Mouse (Mus musculus) erythroblast, embryonic 14.5 days (primary cell): ENCODE measurements around the gene Sdf2. TPM values are rescaled to one million over a fixed set of nuclear protein-coding genes. Genes with fewer than 3 reads are reported as not detected.

Experiments
- H3K27me3 ChIP-seq: 2 replicates; pipeline ENCODE4 v1.6.1; 2012; ENCODE audit warnings: inconsistent platforms; ENCODE audit not compliant: control insufficient read depth
- H3K36me3 ChIP-seq: 2 replicates; pipeline ENCODE4 v1.6.1; 2012; ENCODE audit warnings: mild to moderate bottlenecking, inconsistent platforms; ENCODE audit not compliant: control insufficient read depth
- H3K4me1 ChIP-seq: 2 replicates; pipeline ENCODE4 v1.6.1; 2012; ENCODE audit warnings: inconsistent platforms; ENCODE audit not compliant: control insufficient read depth
- H3K4me3 ChIP-seq: replicated peaks from 2 replicates; pipeline ENCODE3; 2012; ENCODE audit warnings: moderate library complexity, mild to moderate bottlenecking, inconsistent platforms
- H3K9me3 ChIP-seq: 2 replicates; pipeline ENCODE4 v1.6.1; 2012; ENCODE audit warnings: low read length, inconsistent platforms, mixed read lengths; ENCODE audit not compliant: control insufficient read depth
- GATA1 ChIP-seq: IDR thresholded peaks from 2 replicates; pipeline ENCODE4 v1.6.1; 2012; ENCODE audit warnings: low read length, inconsistent platforms, mixed read lengths
- TAL1 ChIP-seq: IDR thresholded peaks from 3 replicates; pipeline ENCODE4 v1.6.1; 2012; ENCODE audit warnings: low read length, inconsistent platforms, mixed read lengths
- polyA plus RNA-seq: library from polyadenylated mRNA; stranded (reverse); fragments of >175 nt; gene quantifications from 2 replicates; pipeline ENCODE4 v1.2.3, GENCODE M21; 2012

The Sdf2 gene
- polyA plus RNA-seq, 1 experiment = 0.32 TPM

DNA sequence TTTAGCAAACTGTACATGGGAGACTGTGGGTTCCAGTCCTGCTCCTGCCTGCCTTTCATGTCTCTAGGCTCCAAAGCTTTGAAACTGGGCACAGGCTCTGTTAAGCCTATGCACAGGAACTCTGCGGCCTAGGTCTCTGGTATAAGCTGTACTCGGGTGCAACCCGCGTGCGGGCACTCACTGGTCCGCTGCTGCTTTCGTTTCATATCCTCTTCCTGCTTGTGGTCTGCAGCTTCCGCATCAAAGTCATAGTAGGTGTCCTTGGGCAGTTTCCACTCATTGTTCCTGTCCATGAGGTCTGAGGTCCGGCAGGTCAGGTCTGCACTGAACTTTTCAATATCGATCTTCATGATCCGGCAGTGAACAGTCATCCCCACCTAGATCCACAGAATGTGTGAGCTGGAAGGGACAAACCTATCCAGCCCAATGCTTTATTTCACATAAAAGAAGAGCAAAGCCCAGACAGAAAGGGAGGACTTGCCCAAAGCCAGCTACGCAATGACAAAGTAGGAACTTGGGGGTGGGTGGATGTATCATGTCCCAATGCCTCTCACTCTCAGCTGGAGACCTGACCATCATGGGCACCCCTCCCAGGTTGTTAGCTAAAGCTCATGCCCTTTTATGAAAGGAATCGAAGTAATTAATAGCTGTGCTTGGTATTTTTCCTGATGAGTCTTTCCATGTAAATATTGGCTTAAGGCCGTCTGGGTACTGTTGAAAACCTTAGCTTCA is 32.3 kb upstream of the Sdf2 start:
- no peak overlapping the region for H3K4me3 ChIP-seq
- no peaks in the 10 kb centered on the region for H3K4me1 ChIP-seq
- H3K27me3 ChIP-seq = no peaks in the 10 kb centered on the region
- TF ChIP-seq TAL1 (no peak), GATA1 (no peak)
- H3K36me3 ChIP-seq = peaks cover 98% of the 10 kb centered on the region
- H3K9me3 ChIP-seq = no peaks in the 10 kb centered on the region

DNA sequence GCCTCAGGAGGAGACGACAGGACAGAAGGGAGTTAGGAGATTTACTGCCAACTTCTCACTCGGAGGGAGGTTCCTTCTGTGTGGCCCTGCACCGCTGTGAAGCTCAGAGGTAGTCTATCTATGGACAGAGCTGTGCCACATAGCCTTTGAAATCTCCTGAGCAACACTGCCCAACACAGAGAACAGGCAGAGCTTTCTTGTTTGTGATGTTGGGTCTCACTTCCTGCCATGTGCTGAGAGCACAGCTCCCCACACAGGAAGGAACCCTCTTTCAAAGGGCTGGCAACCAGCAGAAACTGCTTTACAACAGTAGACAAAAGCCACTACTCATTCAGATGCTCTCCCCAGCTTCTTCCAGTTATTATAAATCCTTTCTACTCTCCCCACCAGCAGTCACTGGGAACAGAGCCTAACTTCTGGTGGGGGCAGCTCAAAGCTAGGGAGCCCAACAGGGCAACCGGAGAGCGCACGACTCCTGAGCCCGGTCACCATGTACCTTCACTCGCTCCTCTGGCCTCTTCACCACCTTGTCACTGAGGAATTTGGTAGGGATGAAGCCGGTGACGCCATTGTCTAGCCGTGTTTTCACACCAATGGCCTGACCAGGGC is 29.7 kb upstream of the Sdf2 start:
- Histone ChIP-seq H3K4me3 (no peak overlapping the region), H3K4me1 (no peaks in the 10 kb centered on the region), H3K9me3 (no peaks in the 10 kb centered on the region), H3K36me3 (peaks cover 98% of the 10 kb centered on the region), H3K27me3 (no peaks in the 10 kb centered on the region)
- no peak for TF ChIP-seq TAL1
- TF ChIP-seq GATA1 = no peak

- Histone ChIP-seq H3K4me3 (no peak overlapping the region), H3K27me3 (no peaks in the 10 kb centered on the region), H3K36me3 (peaks cover 97% of the 10 kb centered on the region), H3K4me1 (no peaks in the 10 kb centered on the region), H3K9me3 (no peaks in the 10 kb centered on the region)
- TF ChIP-seq TAL1 (no peak), GATA1 (no peak)
Measured at GRCm38 (mm10) chr11:78223586-78223985, 22.0 kb upstream of the Sdf2 start.

DNA sequence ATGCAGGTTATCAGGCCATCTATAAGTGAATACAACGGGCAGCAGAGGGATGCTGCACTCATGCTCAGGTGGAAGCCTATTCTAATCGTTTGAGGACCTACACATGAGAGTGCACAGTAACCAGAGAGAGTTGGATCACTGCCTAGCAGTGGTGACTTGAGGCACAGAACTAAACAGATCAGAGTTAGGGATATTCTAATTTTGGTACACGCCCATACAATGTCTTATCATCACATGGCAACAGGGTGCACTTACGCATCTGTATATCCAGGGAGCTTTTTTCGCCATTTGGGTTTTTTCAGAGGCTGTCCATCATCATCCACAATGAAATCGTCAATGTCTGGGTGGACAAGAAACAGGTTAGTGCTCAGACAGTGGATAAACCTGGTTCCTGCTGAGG is 14.0 kb upstream of the Sdf2 start:
- TF ChIP-seq TAL1 (no peak), GATA1 (no peak)
- Histone ChIP-seq H3K36me3 (peaks cover 91% of the 10 kb centered on the region), H3K4me1 (peaks cover 5% of the 10 kb centered on the region), H3K27me3 (no peaks in the 10 kb centered on the region), H3K9me3 (no peaks in the 10 kb centered on the region), H3K4me3 (no peak overlapping the region)

GRCm38 (mm10) chr11:78240193-78240857 is 5.2 kb upstream of the Sdf2 start:
- peaks cover 47% of the 10 kb centered on the region for H3K36me3 ChIP-seq

DNA sequence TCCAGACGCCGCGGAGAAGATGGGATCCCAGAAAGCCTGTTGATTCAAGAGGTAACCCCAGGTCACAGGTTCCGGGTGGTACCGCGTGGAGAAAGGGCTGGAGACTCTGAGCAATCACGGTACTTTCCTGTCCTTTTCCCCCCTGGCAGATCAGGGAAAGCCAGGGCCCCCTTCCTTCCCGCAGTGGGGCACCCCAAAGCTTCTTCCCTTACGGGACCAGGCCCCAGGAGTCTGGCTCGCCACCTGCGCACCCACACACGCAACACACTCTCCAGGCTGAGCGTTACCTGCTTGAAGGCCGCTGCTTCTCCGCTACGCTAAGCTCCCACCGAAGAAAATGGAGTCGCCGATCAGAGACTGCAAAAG is 302 bp upstream of the Sdf2 start:
- Histone ChIP-seq H3K4me3 (peak overlapping the region; percentile 74), H3K27me3 (no peaks in the 10 kb centered on the region), H3K9me3 (no peaks in the 10 kb centered on the region), H3K36me3 (peaks cover 30% of the 10 kb centered on the region), H3K4me1 (peaks cover 57% of the 10 kb centered on the region)
- TF ChIP-seq TAL1 (no peak), GATA1 (no peak)

More at GRCm38 (mm10) chr11:78240193-78240857, 5.2 kb upstream of the Sdf2 start:
- TF ChIP-seq GATA1 (no peak), TAL1 (no peak)
- H3K27me3 ChIP-seq = no peaks in the 10 kb centered on the region
- no peak overlapping the region for H3K4me3 ChIP-seq
- peaks cover 25% of the 10 kb centered on the region for H3K4me1 ChIP-seq
- no peaks in the 10 kb centered on the region for H3K9me3 ChIP-seq

DNA sequence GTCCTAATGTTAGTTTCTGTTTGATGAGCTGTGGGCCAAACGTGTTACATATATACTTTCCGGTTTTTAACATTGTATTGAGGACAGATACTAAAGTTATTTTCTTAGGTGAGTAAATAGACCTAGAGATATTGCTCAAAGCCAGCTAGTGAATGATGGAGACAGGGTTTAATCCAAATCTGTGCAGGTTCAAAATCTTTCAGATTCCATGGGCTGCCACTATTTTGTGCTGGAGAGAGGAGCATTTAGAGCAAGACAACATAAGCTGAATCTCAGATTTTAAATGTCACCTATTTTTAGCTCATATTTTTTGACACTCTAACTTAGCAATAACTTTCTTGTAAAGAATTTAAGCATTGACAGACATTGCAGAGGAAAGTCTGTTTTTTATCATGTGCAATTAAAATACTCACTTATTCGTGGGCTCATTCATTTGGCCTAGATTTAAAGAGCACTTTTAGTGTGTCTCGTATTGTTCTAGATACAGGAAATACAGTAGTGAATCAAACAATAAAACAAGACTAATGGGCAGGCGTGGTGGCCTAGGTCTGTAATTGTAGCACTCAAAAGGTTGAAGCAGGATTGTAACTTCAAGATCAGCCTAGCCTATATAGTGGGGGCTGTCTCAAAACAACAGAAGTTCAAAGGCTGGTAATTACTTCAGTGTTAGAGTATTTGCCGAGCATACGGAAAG is 919 bp downstream of the Sdf2 start:
- Histone ChIP-seq H3K27me3 (no peaks in the 10 kb centered on the region), H3K4me3 (peak overlapping the region; percentile 74), H3K36me3 (peaks cover 33% of the 10 kb centered on the region), H3K9me3 (no peaks in the 10 kb centered on the region), H3K4me1 (peaks cover 57% of the 10 kb centered on the region)
- no peak for TF ChIP-seq TAL1
- TF ChIP-seq GATA1 = no peak

- H3K4me3 ChIP-seq = peak overlapping the region; percentile 74
- no peaks in the 10 kb centered on the region for H3K27me3 ChIP-seq
- H3K4me1 ChIP-seq = peaks cover 53% of the 10 kb centered on the region
- peaks cover 34% of the 10 kb centered on the region for H3K36me3 ChIP-seq
- no peak for TF ChIP-seq TAL1
- no peak for TF ChIP-seq GATA1
- H3K9me3 ChIP-seq = no peaks in the 10 kb centered on the region
Measured at GRCm38 (mm10) chr11:78247012-78247348, 1.4 kb downstream of the Sdf2 start.

GRCm38 (mm10) chr11:78247727-78248140 is 2.2 kb downstream of the Sdf2 start:
- Histone ChIP-seq H3K4me3 (peak overlapping the region; percentile 52), H3K36me3 (peaks cover 39% of the 10 kb centered on the region), H3K27me3 (no peaks in the 10 kb centered on the region), H3K9me3 (no peaks in the 10 kb centered on the region), H3K4me1 (peaks cover 51% of the 10 kb centered on the region)
- TF ChIP-seq GATA1 = no peak
- TF ChIP-seq TAL1 = no peak
